Mouse (Mus musculus) heart, embryonic 14.5 days (tissue): ENCODE data around the gene Robo2. TPM values are rescaled to one million over a fixed set of nuclear protein-coding genes. Genes with fewer than 3 reads are reported as not detected.
"Not testable (repeated sequence)": the region's sequence is repeated elsewhere in the genome, so short reads cannot be mapped to it uniquely, and the experiment has no call there.

Experiments used
- ATAC-seq: fragments of 200-750 bp; cut with Nextera tagmentation; 2 replicates; pipeline ENCODE4 v1.8.0; 2017; ENCODE audit warnings: low read depth, moderate TSS enrichment; ENCODE audit not compliant: insufficient number of reproducible peaks, insufficient read depth, low FRiP score
- H3K27ac ChIP-seq, 2 experiments: fragments of 200-500 bp in 1 of 2; fragments of 300-500 bp in 1 of 2; sonication (generic) in 1 of 2; replicated peaks in 1 of 2; 2 replicates each; pipeline ENCODE4 v1.5.1; 2012 to 2014; ENCODE audit warnings: low read depth in 2 of 2, low read length in 2 of 2, control low read depth in 1 of 2, mild to moderate bottlenecking in 1 of 2, mixed read lengths in 1 of 2; ENCODE audit not compliant: control insufficient read depth in 1 of 2, insufficient read depth in 1 of 2
- H3K27me3 ChIP-seq: fragments of 300-500 bp; sonication (generic); 2 replicates; pipeline ENCODE4 v1.6.1; 2014; ENCODE audit warnings: mild to moderate bottlenecking, low read length, control low read depth; ENCODE audit not compliant: control insufficient read depth, insufficient read depth
- H3K36me3 ChIP-seq: fragments of 300-500 bp; sonication (generic); 2 replicates; pipeline ENCODE4 v1.6.1; 2014; ENCODE audit warnings: mild to moderate bottlenecking, control low read depth, low read length, mixed read lengths; ENCODE audit not compliant: control insufficient read depth, insufficient read depth
- H3K4me1 ChIP-seq, 2 experiments: fragments of 200-500 bp in 1 of 2; fragments of 300-500 bp in 1 of 2; sonication (generic) in 1 of 2; 2 replicates each; pipeline ENCODE4 v1.6.1; 2012 to 2014; ENCODE audit warnings: low read length in 2 of 2, control low read depth in 1 of 2, mixed read lengths in 1 of 2; ENCODE audit not compliant: control insufficient read depth in 2 of 2, insufficient read depth in 2 of 2
- H3K4me2 ChIP-seq: fragments of 300-500 bp; sonication (generic); 2 replicates; pipeline ENCODE4 v1.6.1; 2014; ENCODE audit warnings: mild to moderate bottlenecking, low read length
- H3K4me3 ChIP-seq, 2 experiments: fragments of 200-500 bp in 1 of 2; fragments of 300-500 bp in 1 of 2; sonication (generic) in 1 of 2; 2 replicates each; pipeline ENCODE4 v1.5.1; 2012 to 2014; ENCODE audit warnings: low read length in 2 of 2, mild to moderate bottlenecking in 2 of 2, control low read depth in 1 of 2, low read depth in 1 of 2, moderate library complexity in 1 of 2; ENCODE audit not compliant: control insufficient read depth in 1 of 2, insufficient read depth in 1 of 2
- H3K9ac ChIP-seq: fragments of 300-500 bp; sonication (generic); 2 replicates; pipeline ENCODE4 v1.6.1; 2014; ENCODE audit warnings: mild to moderate bottlenecking, low read length
- H3K9me3 ChIP-seq: fragments of 300-500 bp; sonication (generic); 2 replicates; pipeline ENCODE4 v1.6.1; 2016; ENCODE audit warnings: low read length, control low read depth; ENCODE audit not compliant: control insufficient read depth
- WGBS: fragments of 180-500 bp; shearing (Covaris S2); extraction: QIAGEN DNeasy Blood & Tissue Kit; methylation state at CpG from one replicate; pipeline ENCODE4 v1.1.7; 2014; 5-methylcytosine and 5-hydroxymethylcytosine counted together
- polyA plus RNA-seq: library from polyadenylated mRNA; unstranded; fragments of >200 nt; fragmentation: Nextera tagmentation; extraction: Ambion mirVana; gene quantifications from 2 replicates; pipeline ENCODE4 v1.2.1, GENCODE M21; 2014

Gene Robo2
- polyA plus RNA-seq, 1 experiment from 2014 or later, result 8.1 TPM

DNA sequence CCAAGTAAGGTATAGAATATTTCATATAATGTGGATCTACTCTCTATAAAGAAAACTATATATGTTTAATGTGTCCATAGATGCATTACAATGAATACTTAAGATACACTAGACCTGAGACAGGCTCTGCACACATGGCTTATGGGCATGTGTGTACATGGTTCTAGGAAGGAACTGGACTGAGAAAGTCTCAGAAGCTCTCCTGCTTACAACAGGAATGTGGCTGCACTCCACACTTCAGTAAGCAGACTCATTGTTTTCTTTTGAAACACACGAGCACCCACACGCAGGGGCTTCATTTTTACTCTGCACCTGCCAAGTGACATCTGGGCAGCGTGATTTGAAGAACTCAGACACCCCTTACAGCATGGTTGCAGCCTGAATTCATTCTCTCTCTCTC lies 364.4 kb downstream of the Robo2 start:
- WGBS, result 51% methylated on average over 3 of the region's 3 CpGs
- Histone ChIP-seq H3K9me3 (no peaks in the 10 kb centered on the region), H3K9ac (no peak overlapping the region), H3K4me2 (no peak overlapping the region), H3K4me3 (no peak overlapping the region), H3K36me3 (no peaks in the 10 kb centered on the region), H3K27ac (no peak overlapping the region), H3K4me1 (no peaks in the 10 kb centered on the region), H3K27me3 (no peaks in the 10 kb centered on the region)
- ATAC-seq, result no peak

DNA sequence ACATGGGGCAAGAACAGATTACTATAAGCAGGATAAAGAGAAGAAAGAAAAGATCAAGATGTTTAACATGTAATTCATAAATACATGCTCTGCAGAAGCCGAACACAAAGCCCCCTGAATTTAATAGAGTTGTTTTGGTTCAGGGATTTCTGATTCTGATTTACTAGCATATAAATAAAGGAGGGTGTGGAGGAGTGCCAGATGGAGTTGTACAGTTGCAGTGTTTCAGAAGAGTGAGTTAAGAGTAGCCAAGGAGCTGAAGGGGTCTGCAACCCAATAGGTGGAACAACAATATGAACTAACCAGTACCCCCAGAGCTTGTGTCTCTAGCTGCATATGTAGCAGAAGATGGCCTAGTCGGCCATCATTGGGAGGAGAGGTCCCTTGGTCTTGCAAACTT lies 370.8 kb downstream of the Robo2 start:
- not testable (repeated sequence) for ATAC-seq, H3K4me3 ChIP-seq, H3K36me3 ChIP-seq, H3K27me3 ChIP-seq, H3K9ac ChIP-seq, H3K27ac ChIP-seq, H3K4me1 ChIP-seq, H3K9me3 ChIP-seq, H3K4me2 ChIP-seq
- WGBS, result 91% methylated on average over 1 of the region's 2 CpGs

DNA sequence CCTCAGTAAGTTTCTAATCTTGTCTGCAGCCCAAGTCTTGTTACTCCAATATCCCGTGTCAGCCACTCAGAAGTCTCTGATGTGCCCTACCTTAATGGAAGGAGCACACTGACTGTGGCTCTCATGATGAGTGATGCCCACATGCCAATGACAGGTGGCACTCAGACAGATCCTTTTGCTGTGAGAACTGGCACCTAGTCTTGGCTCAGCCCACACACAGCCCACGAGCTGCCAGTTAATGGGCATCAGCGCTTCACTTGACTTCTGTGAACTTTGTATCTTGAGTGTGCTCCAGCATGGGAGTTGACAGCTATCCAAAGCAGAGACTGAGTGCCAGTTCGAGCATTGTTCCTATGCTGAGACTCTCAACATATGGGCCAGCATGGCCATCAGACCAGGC lies 383.8 kb downstream of the Robo2 start:
- ATAC-seq, result no peak
- Histone ChIP-seq H3K9me3 (no peaks in the 10 kb centered on the region), H3K4me1 (peaks cover 0 to 5% of the 10 kb centered on the region in 2 experiments; a peak in 1 of 4 replicates), H3K9ac (no peak overlapping the region), H3K4me3 (no peak overlapping the region), H3K36me3 (no peaks in the 10 kb centered on the region), H3K27me3 (no peaks in the 10 kb centered on the region), H3K4me2 (no peak overlapping the region), H3K27ac (no peak overlapping the region)
- 43% methylated on average over 4 of the region's 4 CpGs for WGBS

DNA sequence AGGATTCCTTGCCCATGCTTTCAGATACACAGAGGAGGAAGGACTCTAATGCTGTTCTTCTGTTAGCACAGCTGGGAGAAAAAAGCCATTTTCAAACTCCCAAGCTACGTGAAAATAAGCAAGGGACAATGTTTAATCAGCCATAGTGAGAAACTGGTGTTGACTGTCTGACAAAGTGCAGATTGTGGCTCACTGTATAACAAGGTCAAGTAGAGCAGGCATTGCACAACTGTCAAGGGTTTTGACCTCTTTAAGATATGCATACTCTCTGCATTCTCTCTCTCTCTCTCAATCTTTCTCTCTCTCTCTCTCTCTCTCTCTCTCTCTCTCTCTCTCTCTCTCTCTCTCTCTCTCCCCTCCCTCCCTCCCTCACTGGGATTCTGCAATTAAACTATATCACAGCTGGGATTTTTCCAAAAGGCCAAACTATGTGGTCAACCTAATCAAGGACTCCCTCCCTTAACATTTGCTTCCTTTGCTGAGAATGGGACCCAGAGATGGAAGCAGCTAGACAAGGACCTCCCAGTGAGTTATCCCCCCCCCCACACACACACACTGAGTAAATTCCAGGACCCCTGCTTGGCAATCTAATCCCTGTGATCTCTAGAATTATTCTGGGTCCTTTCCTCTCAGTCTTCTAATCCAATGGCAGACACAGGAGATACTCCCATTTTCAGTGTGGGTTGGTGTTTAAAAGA lies 389.2 kb downstream of the Robo2 start:
- ATAC-seq, result no peak
- H3K27me3 ChIP-seq, result no peaks in the 10 kb centered on the region
- H3K4me1 ChIP-seq, result peaks cover 2 to 9% of the 10 kb centered on the region in 2 experiments
- H3K9me3 ChIP-seq, result no peaks in the 10 kb centered on the region
- no peak overlapping the region for H3K4me3 ChIP-seq
- H3K27ac ChIP-seq, result no peak overlapping the region
- no peaks in the 10 kb centered on the region for H3K36me3 ChIP-seq
- no peak overlapping the region for H3K4me2 ChIP-seq
- H3K9ac ChIP-seq, result no peak overlapping the region
- WGBS, result 0% methylated on average over 1 of the region's 1 CpGs

DNA sequence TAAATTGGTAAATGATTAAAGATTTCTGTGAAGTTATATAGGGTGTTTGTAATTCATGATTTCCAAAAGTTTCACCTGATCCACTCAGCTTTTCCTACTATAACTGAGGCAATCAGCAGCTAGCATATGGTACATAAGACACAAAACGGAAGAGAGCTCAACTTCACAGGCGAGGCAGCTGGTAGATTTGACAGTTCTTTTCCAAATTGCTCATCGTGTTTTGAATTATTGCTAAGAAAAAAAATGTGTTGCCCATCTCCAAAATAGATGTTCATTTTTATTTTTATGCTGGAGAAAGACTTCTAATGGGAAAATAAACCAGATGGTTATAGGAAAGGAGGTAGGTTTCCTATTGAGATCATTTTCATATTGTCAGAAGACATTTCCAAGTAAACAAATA lies 405.9 kb downstream of the Robo2 start:
- Histone ChIP-seq H3K4me1 (no peaks in the 10 kb centered on the region), H3K9me3 (no peaks in the 10 kb centered on the region), H3K4me3 (no peak overlapping the region), H3K9ac (no peak overlapping the region), H3K36me3 (no peaks in the 10 kb centered on the region), H3K4me2 (no peak overlapping the region), H3K27ac (no peak overlapping the region), H3K27me3 (no peaks in the 10 kb centered on the region)
- 87% methylated on average over 3 of the region's 3 CpGs for WGBS
- no peak for ATAC-seq

DNA sequence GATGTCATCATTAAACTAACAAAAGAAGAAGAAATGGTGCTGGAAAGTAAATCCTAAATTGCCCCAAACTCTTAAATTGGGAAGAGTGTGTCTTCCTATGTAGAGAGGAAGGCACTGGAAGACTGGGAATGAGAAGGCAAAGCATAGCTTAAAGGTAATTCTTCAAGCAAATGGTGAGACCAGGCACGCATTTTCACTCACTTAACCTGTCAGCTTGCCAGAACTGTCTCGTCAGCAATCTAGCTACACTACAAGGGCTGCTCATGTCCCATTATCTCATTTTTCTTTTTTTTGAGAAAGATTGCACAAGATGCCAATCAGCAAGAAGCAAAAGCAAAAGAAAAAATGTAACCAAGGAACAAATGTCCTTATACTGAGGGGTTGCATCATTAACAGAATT lies 410.3 kb downstream of the Robo2 start:
- H3K36me3 ChIP-seq, result no peaks in the 10 kb centered on the region
- 40% methylated on average over 2 of the region's 2 CpGs for WGBS
- no peaks in the 10 kb centered on the region for H3K9me3 ChIP-seq
- no peaks in the 10 kb centered on the region for H3K27me3 ChIP-seq
- no peak overlapping the region for H3K4me3 ChIP-seq
- no peak overlapping the region for H3K27ac ChIP-seq
- no peak overlapping the region for H3K9ac ChIP-seq
- H3K4me1 ChIP-seq, result no peaks in the 10 kb centered on the region
- H3K4me2 ChIP-seq, result no peak overlapping the region
- ATAC-seq, result no peak

DNA sequence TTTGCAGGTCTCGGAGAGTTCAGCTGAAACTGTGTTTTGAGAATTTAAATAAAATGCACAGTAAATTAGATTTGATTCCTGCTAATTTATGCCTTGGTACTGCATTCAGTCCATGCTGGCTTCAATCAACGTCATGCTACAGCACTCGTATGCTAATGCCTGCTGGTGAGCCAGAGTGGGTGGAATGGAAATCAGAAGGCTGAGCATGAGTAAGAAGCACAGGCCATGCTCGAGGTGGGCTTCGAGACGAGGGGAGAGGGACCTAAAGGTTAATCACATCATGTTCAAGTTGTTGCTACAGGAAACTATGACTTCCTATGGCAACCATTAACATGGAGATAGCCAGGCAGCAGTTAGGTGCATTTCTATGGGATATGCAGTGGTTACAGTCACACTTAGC lies 420.4 kb downstream of the Robo2 start:
- 74% methylated on average over 6 of the region's 6 CpGs for WGBS
- no peak for ATAC-seq

DNA sequence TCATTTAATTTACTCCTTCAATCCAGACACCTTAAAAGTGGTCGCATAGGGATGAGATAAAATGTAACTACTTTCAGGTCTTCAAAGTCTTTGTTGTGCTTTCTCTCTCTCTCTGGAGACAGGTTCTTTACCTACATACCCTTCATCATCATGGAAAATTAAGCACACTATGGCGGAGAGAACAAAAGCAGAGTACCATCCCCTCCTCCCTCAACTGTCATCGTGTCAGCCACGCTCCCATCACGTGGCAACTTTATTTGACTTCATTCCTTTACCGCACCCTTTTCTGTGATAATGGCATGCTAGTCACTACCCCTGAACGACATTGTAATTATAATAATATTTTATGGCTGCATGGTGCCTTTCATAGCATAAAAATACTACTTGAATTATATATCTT lies 442.1 kb downstream of the Robo2 start:
- Histone ChIP-seq H3K4me1 (no peaks in the 10 kb centered on the region), H3K36me3 (no peaks in the 10 kb centered on the region), H3K4me3 (no peak overlapping the region), H3K27ac (no peak overlapping the region), H3K27me3 (no peaks in the 10 kb centered on the region), H3K4me2 (no peak overlapping the region), H3K9me3 (no peaks in the 10 kb centered on the region), H3K9ac (no peak overlapping the region)
- ATAC-seq, result no peak
- 77% methylated on average over 7 of the region's 7 CpGs for WGBS

More for the DNA sequence above, 420.4 kb downstream of the Robo2 start:
- Histone ChIP-seq H3K4me3 (no peak overlapping the region), H3K27ac (no peak overlapping the region), H3K4me1 (no peaks in the 10 kb centered on the region), H3K36me3 (no peaks in the 10 kb centered on the region), H3K4me2 (no peak overlapping the region), H3K9ac (no peak overlapping the region), H3K9me3 (no peaks in the 10 kb centered on the region), H3K27me3 (no peaks in the 10 kb centered on the region)
